Mouse (Mus musculus): Measurements from ENCODE around the gene Hist2h2aa1. TPM values are rescaled to one million over a fixed set of nuclear protein-coding genes. Genes with fewer than 3 reads are reported as not detected.
"Not testable (repeated sequence)": the region's sequence is repeated elsewhere in the genome, so short reads cannot be mapped to it uniquely, and the experiment has no call there.

Hist2h2aa1 gene
- polyA plus RNA-seq, 1 experiment = not detected

DNA sequence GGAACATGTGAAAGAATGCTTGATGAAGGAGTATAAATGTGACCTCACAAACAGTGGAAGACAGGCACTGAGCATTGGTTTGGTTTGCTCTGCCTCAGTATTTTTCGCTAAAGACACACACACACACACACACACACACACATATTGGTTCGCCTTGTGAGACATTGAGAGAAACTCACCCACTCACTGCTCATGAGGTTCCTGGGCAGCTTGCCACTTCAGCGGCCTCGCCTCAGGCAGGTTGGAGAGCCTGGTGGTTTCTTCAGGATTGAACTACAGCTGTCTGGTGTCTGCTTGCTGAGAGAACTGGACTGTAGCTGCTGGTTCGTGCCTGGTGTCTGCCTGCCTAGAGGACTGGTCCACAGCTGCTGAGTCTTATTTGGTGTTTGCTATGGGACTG is 14.9 kb downstream of the Hist2h2aa1 start:
- H3K27ac ChIP-seq (replicated peaks; ENCODE audit: low read depth, low read length) = no peak overlapping the region
- peaks cover 7% of the 10 kb centered on the region; the same call in 1 of the 2 replicates for H3K4me1 ChIP-seq (ENCODE audit: control insufficient read depth, insufficient read depth, insufficient read length, low read length)
- no peak overlapping the region for H3K4me3 ChIP-seq (ENCODE audit: insufficient read depth, low read depth, low read length)

DNA sequence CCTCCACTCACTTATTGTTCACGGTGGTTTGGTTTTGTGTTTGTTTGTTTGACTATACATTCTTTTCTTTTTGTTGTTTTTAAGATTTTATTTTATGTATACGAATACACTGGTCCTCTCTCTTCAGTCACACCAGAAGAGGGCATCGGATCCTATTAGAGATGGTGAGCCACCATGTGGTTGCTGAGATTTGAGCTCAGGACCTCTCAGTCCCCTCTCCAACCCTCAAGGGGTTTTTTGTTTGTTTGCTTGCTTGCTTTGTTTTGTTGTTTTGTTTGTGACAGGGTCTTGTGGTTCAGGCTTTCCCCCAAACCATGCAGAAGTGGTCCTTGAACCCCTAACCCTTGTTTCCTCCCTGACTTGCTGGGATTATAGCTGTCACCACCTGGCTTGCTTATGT is 16.3 kb downstream of the Hist2h2aa1 start:
- Histone ChIP-seq H3K4me3 (ENCODE audit: insufficient read depth, low read depth, low read length) (peak overlapping the region; percentile 94), H3K4me1 (ENCODE audit: control insufficient read depth, insufficient read depth, insufficient read length, low read length) (peaks cover 5% of the 10 kb centered on the region; the same call in 1 of the 2 replicates), H3K27ac (replicated peaks; ENCODE audit: low read depth, low read length) (peak overlapping the region; percentile 41)

DNA sequence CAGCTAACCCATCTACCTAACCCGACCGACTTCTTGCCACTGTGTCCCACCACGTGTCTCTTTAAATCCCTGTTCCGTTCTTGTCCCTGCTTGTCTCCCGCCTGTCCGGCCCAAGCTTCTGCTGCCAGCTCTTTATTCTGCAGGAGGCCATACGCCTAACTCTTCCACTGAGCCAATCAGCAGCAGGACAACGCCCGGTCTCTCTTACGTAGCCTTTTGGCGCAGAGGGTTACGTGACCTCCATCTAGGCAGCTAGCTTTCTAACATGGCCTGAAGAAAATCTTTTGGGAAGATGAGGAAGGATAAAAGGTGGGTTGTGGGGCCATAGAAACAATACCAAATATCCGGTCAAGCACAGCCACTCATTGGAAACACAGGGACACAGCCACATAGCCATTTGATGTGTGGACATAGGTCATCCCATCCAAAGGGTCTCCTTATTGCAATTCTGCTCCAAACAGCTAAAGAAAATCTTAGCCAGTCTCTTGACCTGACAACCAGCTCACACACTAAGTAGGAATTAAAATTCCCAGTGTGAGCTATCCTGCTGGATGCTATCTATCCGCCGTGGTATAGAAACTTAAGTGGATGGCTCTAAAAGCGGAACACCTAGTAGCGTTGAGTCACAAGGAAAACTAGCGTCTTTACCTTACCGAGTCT is 17.0 kb downstream of the Hist2h2aa1 start:
- Histone ChIP-seq H3K4me3 (ENCODE audit: insufficient read depth, low read depth, low read length) (peak overlapping the region; percentile 94), H3K4me1 (ENCODE audit: control insufficient read depth, insufficient read depth, insufficient read length, low read length) (peaks cover 5% of the 10 kb centered on the region; the same call in 1 of the 2 replicates), H3K27ac (replicated peaks; ENCODE audit: low read depth, low read length) (peak overlapping the region; percentile 94)

DNA sequence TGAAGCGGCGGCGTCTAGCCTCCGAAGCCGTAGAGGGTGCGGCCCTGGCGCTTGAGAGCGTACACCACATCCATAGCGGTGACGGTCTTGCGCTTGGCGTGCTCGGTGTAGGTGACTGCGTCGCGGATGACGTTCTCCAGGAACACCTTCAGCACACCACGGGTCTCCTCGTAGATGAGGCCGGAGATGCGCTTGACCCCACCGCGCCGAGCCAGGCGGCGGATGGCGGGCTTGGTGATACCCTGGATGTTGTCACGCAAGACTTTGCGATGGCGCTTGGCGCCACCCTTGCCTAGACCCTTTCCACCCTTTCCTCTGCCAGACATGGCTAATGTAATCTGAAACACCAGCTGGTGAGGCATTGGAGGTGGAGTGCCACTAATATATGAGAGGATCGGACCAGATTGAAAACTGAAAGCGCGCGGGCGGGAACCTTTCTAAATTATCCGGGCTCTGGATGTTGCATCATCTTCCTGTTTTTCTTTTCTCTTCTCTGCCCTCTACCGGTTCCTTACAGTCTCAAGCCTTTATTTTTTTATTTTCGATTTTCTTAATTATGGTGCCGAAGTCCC is 17.8 kb downstream of the Hist2h2aa1 start, which contains the start of gene Hist2h4:
Gene Hist2h4, minus strand, starts transcription at position 333 of the 572 bp plus-strand sequence.
- Histone ChIP-seq H3K4me1 (ENCODE audit: control insufficient read depth, insufficient read depth, insufficient read length, low read length) (peaks cover 5% of the 10 kb centered on the region; the same call in 1 of the 2 replicates), H3K27ac (replicated peaks; ENCODE audit: low read depth, low read length) (peak within 1 kb of the TSS; percentile 97), H3K4me3 (ENCODE audit: insufficient read depth, low read depth, low read length) (peak within 1 kb of the TSS; percentile 94)

DNA sequence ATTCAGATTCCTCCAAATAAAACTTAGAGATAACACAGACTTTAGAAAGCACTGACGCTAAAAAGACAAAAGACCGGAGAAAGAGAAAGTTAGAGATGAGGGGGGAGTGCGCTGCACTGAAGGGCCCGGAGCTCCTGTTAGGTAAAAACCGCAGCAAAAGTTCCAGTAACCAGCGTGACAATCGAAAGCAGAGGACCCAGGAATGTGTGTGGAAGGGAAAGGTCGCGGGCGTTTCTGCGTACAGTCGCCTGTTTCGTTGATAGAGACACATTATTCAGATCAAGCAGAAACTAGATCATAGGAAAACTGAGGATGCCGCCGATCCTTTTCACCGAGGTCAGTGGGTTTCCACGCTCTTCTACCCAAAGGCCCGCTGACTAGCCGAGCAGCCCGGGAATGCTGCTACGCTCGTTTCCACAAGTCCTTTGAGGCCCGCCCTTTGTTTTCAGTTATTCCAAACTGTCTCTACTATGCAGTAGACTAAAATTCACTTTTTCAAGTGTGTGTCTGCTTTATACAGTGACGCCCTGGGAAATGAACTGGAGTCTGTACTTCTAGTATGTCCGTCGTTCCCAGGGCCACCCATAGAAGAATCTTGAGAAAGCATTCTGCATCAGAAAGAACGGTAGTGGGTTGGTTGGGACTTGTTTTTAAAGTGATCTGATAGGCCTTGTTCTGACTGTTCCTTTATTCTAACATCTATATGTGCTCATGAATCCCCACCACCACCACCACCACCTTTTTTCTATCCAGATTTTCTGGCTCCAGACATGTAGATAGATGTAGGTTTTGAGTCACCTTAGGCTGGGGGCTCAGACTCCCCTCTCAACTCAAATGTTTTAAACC is 18.5 kb downstream of the Hist2h2aa1 start:
- peaks cover 5% of the 10 kb centered on the region; the same call in 1 of the 2 replicates for H3K4me1 ChIP-seq (ENCODE audit: control insufficient read depth, insufficient read depth, insufficient read length, low read length)
- peak overlapping the region; percentile 97 for H3K27ac ChIP-seq (replicated peaks; ENCODE audit: low read depth, low read length)
- peak overlapping the region; percentile 77 for H3K4me3 ChIP-seq (ENCODE audit: insufficient read depth, low read depth, low read length)

DNA sequence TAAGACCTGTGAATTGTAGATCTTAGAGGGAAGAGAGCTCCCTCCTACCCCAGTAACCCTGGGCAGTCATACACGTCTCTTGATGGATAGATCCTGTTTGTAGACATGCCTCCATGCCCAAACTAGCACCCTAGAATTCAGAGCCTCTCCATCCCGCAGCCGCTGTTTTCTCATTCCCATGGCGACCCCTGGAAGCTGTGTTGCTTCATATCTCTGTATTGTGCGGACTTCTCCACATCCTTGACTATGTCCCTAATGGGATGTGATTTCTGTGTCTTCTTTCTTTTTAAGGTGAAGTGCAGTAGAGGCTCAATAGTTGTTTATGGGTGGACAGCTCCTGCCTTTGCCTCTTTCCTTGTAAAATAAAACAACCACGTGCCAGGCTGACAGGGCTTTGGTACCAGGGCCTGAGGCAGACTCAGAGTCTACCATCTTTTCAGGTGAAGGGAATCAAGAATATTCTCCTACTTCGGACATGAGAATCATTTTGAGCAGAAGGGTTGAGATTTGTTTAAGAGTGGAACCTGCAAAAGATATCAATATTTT is 19.2 kb downstream of the Hist2h2aa1 start:
- H3K4me3 ChIP-seq (ENCODE audit: insufficient read depth, low read depth, low read length) = peak overlapping the region; percentile 77
- H3K4me1 ChIP-seq (ENCODE audit: control insufficient read depth, insufficient read depth, insufficient read length, low read length) = peaks cover 5% of the 10 kb centered on the region; the same call in 1 of the 2 replicates

DNA sequence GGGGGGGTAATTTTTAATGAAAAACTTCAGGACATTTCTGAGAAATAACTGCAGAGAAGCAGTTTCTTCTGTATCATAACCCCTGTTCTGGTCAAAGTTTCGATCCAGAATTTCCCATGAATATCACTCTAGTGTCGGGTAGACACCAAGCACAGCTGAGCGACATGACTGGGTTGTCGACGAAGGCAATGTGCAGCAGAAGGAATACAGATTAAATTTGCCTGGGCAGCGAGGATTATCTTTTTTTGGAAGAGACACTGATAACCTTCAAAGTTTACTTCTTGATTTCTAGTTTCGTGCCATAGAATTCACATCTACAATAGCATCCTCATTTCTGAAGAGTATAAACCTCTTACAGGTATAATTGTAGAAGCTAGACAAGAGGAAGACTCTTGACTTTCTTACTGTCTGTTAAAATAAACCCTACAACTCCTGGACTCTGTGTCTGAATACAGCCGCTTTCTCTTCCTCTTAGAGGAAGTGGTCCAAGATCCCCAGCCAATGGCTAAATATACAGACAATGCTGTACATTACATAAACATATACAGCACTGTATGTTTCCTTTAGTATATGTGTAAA is 20.9 kb downstream of the Hist2h2aa1 start:
- H3K27ac ChIP-seq (replicated peaks; ENCODE audit: low read depth, low read length) = no peak overlapping the region
- H3K4me3 ChIP-seq (ENCODE audit: insufficient read depth, low read depth, low read length) = no peak overlapping the region
- peaks cover 5% of the 10 kb centered on the region; the same call in 1 of the 2 replicates for H3K4me1 ChIP-seq (ENCODE audit: control insufficient read depth, insufficient read depth, insufficient read length, low read length)

More for the DNA sequence above, 19.2 kb downstream of the Hist2h2aa1 start:
- peak overlapping the region; percentile 97 for H3K27ac ChIP-seq (replicated peaks; ENCODE audit: low read depth, low read length)

DNA sequence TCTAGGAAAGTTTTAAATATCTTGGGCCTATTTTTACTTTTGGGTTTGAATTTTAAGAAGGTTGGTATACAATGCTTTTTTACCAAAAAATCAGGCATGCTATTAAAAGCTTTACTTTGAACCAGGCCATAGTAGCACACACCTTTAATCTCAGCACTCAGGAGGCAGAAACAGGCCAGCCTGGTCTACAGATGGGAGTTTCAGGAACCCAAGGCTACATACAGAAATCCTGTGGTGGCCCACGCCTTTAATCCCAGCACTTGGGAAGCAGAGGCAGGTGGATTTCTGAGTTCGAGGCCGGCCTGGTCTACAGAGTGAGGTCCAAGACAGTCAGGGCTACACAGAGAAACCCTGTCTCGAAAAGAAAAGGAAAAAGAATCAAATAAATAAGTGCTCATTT is 22.2 kb downstream of the Hist2h2aa1 start:
- H3K27ac ChIP-seq (replicated peaks; ENCODE audit: low read depth, low read length) = no peak overlapping the region
- no peak overlapping the region for H3K4me3 ChIP-seq (ENCODE audit: insufficient read depth, low read depth, low read length)
- peaks cover 5% of the 10 kb centered on the region; the same call in 1 of the 2 replicates for H3K4me1 ChIP-seq (ENCODE audit: control insufficient read depth, insufficient read depth, insufficient read length, low read length)

DNA sequence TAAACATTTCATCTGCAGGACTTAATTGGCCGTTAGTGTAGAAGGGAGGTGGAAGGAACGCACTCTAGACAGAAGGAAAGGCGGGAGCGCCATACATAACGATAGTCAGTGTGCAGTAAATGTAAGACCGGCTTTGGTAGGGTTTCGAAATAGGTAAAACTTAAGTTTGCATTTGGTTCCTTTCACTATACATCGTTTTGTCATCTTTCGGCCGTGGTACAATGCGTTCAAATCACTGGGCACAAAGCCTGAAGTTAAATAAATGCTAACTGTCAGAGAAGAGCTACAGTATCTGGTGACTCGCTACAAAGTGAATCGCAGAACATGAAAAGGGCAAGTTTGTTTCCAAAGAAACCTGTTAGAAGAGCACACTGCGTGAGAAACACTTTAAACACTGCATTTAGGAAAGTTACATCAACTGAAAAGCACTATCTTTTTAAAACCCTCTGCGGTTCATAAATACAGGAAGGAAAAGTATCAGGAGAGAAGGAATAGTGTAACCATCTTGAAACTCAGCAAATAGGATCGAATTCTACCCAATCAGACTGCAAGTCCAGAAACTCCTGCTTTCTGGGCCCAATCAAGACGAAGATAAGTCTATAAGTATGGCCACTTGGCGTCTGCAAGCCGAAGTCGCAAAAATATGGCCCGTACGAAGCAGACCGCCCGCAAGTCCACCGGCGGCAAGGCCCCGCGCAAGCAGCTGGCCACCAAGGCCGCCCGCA is 22.9 kb downstream of the Hist2h2aa1 start, which contains the start of gene Hist2h3b:
Gene Hist2h3b, plus strand, starts transcription at position 604 of the 725 bp plus-strand sequence.
- peak within 1 kb of the TSS; percentile 51 for H3K4me3 ChIP-seq (ENCODE audit: insufficient read depth, low read depth, low read length)
- H3K4me1 ChIP-seq (ENCODE audit: control insufficient read depth, insufficient read depth, insufficient read length, low read length) = peaks cover 5% of the 10 kb centered on the region; the same call in 1 of the 2 replicates
- peak within 1 kb of the TSS; percentile 72 for H3K27ac ChIP-seq (replicated peaks; ENCODE audit: low read depth, low read length)

DNA sequence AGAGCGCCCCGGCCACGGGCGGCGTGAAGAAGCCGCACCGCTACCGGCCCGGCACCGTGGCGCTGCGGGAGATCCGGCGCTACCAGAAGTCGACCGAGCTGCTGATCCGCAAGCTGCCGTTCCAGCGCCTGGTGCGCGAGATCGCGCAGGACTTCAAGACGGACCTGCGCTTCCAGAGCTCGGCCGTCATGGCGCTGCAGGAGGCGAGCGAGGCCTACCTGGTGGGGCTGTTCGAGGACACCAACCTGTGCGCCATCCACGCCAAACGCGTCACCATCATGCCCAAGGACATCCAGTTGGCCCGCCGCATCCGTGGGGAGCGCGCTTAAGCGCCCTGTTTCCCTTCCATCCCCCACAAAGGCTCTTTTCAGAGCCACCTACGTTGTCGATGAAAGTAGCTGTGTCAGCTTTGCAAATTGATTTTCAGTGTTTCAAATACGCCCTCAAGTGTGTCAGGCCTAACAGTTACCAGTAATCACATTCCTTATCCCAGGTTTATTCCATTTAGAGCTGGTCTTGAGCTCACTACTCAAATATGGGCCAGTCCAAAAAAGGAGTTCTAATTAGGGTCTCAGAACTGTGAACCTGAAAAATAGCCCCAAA is 23.6 kb downstream of the Hist2h2aa1 start:
- H3K27ac ChIP-seq (replicated peaks; ENCODE audit: low read depth, low read length) = peak overlapping the region; percentile 72
- H3K4me1 ChIP-seq (ENCODE audit: control insufficient read depth, insufficient read depth, insufficient read length, low read length) = not testable (repeated sequence)
- H3K4me3 ChIP-seq (ENCODE audit: insufficient read depth, low read depth, low read length) = peak overlapping the region; percentile 51

DNA sequence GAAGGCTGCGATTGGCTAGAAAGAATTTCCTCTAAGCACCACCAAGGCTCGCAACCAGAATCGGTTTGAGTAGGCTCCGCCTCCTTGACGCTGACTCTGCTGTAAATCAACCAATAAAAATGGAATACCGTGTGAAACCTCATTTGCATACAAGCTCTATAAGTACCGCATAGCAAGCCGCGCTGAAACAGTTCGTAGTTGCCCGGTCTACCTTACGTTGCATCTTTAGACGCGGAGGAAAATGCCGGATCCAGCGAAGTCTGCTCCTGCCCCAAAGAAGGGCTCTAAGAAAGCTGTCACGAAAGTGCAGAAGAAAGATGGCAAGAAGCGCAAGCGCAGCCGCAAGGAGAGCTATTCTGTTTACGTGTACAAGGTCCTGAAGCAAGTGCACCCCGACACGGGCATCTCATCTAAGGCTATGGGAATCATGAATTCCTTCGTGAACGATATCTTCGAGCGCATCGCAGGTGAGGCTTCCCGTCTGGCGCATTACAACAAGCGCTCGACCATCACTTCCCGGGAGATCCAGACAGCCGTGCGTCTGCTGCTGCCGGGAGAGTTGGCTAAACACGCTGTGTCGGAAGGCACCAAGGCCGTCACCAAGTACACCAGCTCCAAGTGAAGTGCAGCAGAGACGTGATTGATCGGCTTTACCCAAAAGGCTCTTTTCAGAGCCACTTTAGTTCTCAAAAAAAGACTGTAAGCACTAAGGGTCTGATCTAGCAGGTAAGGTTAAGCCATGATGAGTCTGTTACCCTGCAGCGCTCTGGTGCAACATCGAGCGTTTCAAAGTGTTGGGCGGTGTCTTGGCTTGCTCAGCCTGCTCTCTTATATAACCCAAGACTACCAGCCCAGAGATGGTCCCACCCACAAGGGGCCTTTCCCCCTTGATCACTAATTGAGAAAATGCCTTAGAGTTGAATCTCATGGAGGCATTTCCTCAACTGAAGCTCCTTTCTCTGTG is 24.5 kb downstream of the Hist2h2aa1 start, which contains the start of gene Hist2h2bb:
Gene Hist2h2bb, plus strand, starts transcription at position 242 of the 964 bp plus-strand sequence.
- peak within 1 kb of the TSS; percentile 72 for H3K27ac ChIP-seq (replicated peaks; ENCODE audit: low read depth, low read length)

DNA sequence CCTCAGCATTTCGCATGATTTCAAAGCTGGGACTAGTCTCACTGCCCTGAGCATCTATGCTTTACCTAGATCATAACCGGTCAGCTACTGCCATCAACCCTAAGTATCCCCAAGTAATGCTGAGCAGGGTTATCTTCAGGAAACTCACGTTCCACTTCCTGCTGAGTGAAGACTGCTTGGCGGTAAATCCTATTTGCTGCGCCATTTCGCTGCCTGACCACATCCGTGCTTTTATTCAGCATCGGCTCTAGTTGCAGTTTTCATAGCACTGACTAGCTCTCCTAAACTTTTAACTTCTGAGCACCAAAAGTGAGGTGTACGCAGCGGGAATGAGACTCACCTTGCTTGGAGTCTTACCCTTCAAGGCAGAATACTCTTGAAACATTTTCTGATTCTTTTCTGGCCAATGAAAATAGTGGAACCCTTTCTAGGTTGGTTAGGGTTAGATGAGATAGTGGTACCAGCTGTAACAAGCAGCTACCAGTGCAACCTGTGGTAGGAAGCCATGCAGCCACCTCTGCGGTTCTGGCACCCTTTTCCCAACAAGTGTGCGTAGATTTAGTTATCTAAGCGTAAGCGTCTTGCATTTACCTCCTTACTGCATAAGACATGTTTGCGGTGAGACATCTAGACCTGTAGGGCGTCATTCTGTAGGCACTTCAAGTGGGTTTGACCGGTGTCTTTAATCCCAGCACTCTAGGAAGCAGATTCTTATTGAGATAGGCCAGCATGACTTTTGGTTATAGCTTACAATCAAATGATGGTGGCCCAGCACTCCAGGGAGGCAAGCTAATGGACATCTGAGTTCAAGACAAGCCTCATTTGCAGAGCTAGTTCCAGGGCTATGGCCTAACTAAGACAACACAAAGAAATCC is 28.5 kb downstream of the Hist2h2aa1 start:
- Histone ChIP-seq H3K27ac (replicated peaks; ENCODE audit: low read depth, low read length) (no peak overlapping the region), H3K4me1 (ENCODE audit: control insufficient read depth, insufficient read depth, insufficient read length, low read length) (no peaks in the 10 kb centered on the region), H3K4me3 (ENCODE audit: insufficient read depth, low read depth, low read length) (no peak overlapping the region)

More for the DNA sequence above, 24.5 kb downstream of the Hist2h2aa1 start, which contains the start of gene Hist2h2bb:
- no peaks in the 10 kb centered on the region for H3K4me1 ChIP-seq (ENCODE audit: control insufficient read depth, insufficient read depth, insufficient read length, low read length)
- peak within 1 kb of the TSS; percentile 61 for H3K4me3 ChIP-seq (ENCODE audit: insufficient read depth, low read depth, low read length)
